Mouse (Mus musculus): ENCODE measurements at regions not wholly inside any gene's neighbourhood (a gene's known extent, or its start where the extent isn't known, plus 50 kb on each side); places are given as distances from the start of the nearest gene placed in this dataset.

GRCm38 (mm10) chr5:52309317-52310060 is 54.1 kb upstream of the Sod3 start:
- DNase-seq (ENCODE audit: extremely low read depth, insufficient read length, low spot score): no peak

GRCm38 (mm10) chr5:52296303-52296702 is 67.3 kb upstream of the Sod3 start:
- DNase-seq (ENCODE audit: extremely low read depth, insufficient read length, low spot score): no peak

- no peak for DNase-seq (ENCODE audit: extremely low read depth, insufficient read length, low spot score)
Observed at GRCm38 (mm10) chr5:52294466-52294865, 69.1 kb upstream of the Sod3 start.

GRCm38 (mm10) chr5:52288319-52288718 is 75.3 kb upstream of the Sod3 start:
- no peak for DNase-seq (ENCODE audit: extremely low read depth, insufficient read length, low spot score)

GRCm38 (mm10) chr5:52280871-52281270 is 82.7 kb upstream of the Sod3 start:
- DNase-seq (ENCODE audit: extremely low read depth, insufficient read length, low spot score): no peak

GRCm38 (mm10) chr5:52278111-52278510 is 85.5 kb upstream of the Sod3 start:
- no peak for DNase-seq (ENCODE audit: extremely low read depth, insufficient read length, low spot score)

GRCm38 (mm10) chr5:52263214-52263613 is 72.9 kb upstream of the Dhx15 start:
- no peak for DNase-seq (ENCODE audit: extremely low read depth, insufficient read length, low spot score)

GRCm38 (mm10) chr5:52258075-52258474 is 67.8 kb upstream of the Dhx15 start:
- DNase-seq (ENCODE audit: extremely low read depth, insufficient read length, low spot score): no peak

- no peak for DNase-seq (ENCODE audit: extremely low read depth, insufficient read length, low spot score)
Observed at GRCm38 (mm10) chr5:52254602-52255071, 64.3 kb upstream of the Dhx15 start.

- no peak for DNase-seq (ENCODE audit: extremely low read depth, insufficient read length, low spot score)
Observed at GRCm38 (mm10) chr5:52249804-52250203, 59.5 kb upstream of the Dhx15 start.

- DNase-seq (ENCODE audit: extremely low read depth, insufficient read length, low spot score): no peak
Observed at GRCm38 (mm10) chr5:52243931-52244330, 53.6 kb upstream of the Dhx15 start.

GRCm38 (mm10) chr5:52242414-52242813 is 52.1 kb upstream of the Dhx15 start:
- no peak for DNase-seq (ENCODE audit: extremely low read depth, insufficient read length, low spot score)

GRCm38 (mm10) chr5:52240540-52240939 is 50.2 kb upstream of the Dhx15 start:
- DNase-seq (ENCODE audit: extremely low read depth, insufficient read length, low spot score): peak; percentile 9
